Mouse (Mus musculus) forebrain, embryonic 11.5 days (tissue): ENCODE results near the gene Arhgap21. TPM values are rescaled to one million over a fixed set of nuclear protein-coding genes. Genes with fewer than 3 reads are reported as not detected.
A peak's percentile ranks its signal among the peaks of the same experiment; 100 is the strongest.

Experiments used
- ATAC-seq: fragments of 200-750 bp; cut with Nextera tagmentation; replicated peaks from 2 replicates; pipeline ENCODE4 v1.8.0; 2017; ENCODE audit warnings: moderate TSS enrichment; ENCODE audit not compliant: low FRiP score
- DNase-seq: peaks from one replicate; pipeline ENCODE4 v3.0.0-alpha.2; 2017; ENCODE audit warnings: low spot score
- H3K27ac ChIP-seq: fragments of 300-500 bp; sonication (generic); 2 replicates; pipeline ENCODE4 v1.5.1; 2014; ENCODE audit warnings: low read depth, low read length
- H3K27me3 ChIP-seq: fragments of 300-500 bp; sonication (generic); 2 replicates; pipeline ENCODE4 v1.6.1; 2014; ENCODE audit warnings: mild to moderate bottlenecking, low read length, mixed read lengths; ENCODE audit not compliant: control insufficient read depth, insufficient read depth
- H3K36me3 ChIP-seq: fragments of 300-500 bp; sonication (generic); 2 replicates; pipeline ENCODE4 v1.6.1; 2014; ENCODE audit warnings: mild to moderate bottlenecking, low read length, moderate library complexity, mixed read lengths; ENCODE audit not compliant: control insufficient read depth, insufficient read depth
- H3K4me1 ChIP-seq: fragments of 300-500 bp; sonication (generic); replicated peaks from 2 replicates; pipeline ENCODE4 v1.6.1; 2014; ENCODE audit warnings: low read length, mixed read lengths; ENCODE audit not compliant: control insufficient read depth, insufficient read depth
- H3K4me2 ChIP-seq: fragments of 300-500 bp; sonication (generic); 2 replicates; pipeline ENCODE4 v1.6.1; 2014; ENCODE audit warnings: low read depth, mild to moderate bottlenecking, low read length, moderate library complexity, mixed read lengths; ENCODE audit not compliant: severe bottlenecking
- H3K4me3 ChIP-seq: fragments of 300-500 bp; sonication (generic); 2 replicates; pipeline ENCODE4 v1.5.1; 2014; ENCODE audit warnings: low read depth, low read length
- H3K9ac ChIP-seq: fragments of 300-500 bp; sonication (generic); 2 replicates; pipeline ENCODE4 v1.6.1; 2014; ENCODE audit warnings: low read length
- H3K9me3 ChIP-seq: fragments of 300-500 bp; sonication (generic); 2 replicates; pipeline ENCODE4 v1.6.1; 2016; ENCODE audit warnings: low read length, mixed read lengths; ENCODE audit not compliant: control insufficient read depth
- WGBS: fragments of 180-500 bp; shearing (Covaris S2); extraction: QIAGEN DNeasy Blood & Tissue Kit; methylation state at CpG from one replicate; pipeline ENCODE4 v1.1.7; 2014; 5-methylcytosine and 5-hydroxymethylcytosine counted together
- polyA plus RNA-seq: library from polyadenylated mRNA; unstranded; fragments of >200 nt; fragmentation: Nextera tagmentation; extraction: Ambion mirVana; gene quantifications from 2 replicates; pipeline ENCODE4 v1.2.1, GENCODE M21; 2014

The Arhgap21 gene
- polyA plus RNA-seq, 1 experiment from 2014 or later, result 61.2 TPM

DNA sequence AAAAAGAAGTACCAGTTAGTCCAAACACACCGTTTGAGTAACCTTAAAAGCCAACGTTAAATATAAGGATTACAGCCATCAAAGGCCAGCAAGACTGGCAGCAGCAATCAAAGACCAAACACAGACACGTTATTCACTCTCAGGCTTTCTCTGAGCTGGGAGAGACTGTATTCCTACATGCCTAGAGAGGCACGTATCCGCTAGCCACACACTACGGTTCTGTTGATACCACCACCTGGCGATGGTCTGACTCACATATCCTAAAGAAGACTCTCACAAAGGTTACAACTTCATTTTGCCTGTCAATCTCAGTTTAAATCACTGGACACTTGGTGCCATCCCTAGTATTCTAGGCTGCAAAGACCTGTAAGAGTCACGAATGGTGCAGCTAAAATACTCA, 13.3 kb downstream of the Arhgap21 start:
- H3K36me3 ChIP-seq, result no peaks in the 10 kb centered on the region
- no peak overlapping the region for H3K4me3 ChIP-seq
- no peaks in the 10 kb centered on the region for H3K27me3 ChIP-seq
- WGBS, result 77% methylated on average over 8 of the region's 8 CpGs
- peaks cover 10% of the 10 kb centered on the region; the same call in 1 of the 2 replicates for H3K4me1 ChIP-seq
- ATAC-seq (no peak), DNase-seq (no peak)
- no peak overlapping the region for H3K9ac ChIP-seq
- no peak overlapping the region for H3K27ac ChIP-seq
- no peaks in the 10 kb centered on the region for H3K9me3 ChIP-seq
- H3K4me2 ChIP-seq, result no peak overlapping the region

DNA sequence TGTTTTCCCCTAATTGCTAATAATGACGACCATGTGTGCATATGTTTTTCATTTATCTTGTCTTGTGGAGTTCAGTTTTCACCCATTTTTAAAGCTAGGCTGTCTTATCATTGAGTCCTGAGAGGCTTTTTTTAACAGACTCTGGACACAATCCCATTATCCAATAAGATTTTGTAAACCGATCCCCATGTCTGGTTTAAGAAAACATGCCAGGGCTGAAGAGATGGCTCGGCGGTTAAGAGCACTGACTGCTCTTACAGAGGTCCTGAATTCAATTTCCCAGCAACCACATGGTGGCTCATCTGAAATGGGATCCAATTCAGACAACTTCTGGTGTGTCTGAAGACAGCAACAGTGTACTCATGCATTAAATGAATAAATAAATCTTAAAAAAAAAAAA, 16.0 kb downstream of the Arhgap21 start:
- Histone ChIP-seq H3K4me2 (no peak overlapping the region), H3K9ac (no peak overlapping the region), H3K27ac (no peak overlapping the region), H3K36me3 (no peaks in the 10 kb centered on the region), H3K4me1 (peaks cover 6% of the 10 kb centered on the region; the same call in 1 of the 2 replicates), H3K9me3 (no peaks in the 10 kb centered on the region), H3K27me3 (no peaks in the 10 kb centered on the region), H3K4me3 (no peak overlapping the region)
- ATAC-seq (no peak), DNase-seq (no peak)
- 67% methylated on average over 4 of the region's 4 CpGs for WGBS

DNA sequence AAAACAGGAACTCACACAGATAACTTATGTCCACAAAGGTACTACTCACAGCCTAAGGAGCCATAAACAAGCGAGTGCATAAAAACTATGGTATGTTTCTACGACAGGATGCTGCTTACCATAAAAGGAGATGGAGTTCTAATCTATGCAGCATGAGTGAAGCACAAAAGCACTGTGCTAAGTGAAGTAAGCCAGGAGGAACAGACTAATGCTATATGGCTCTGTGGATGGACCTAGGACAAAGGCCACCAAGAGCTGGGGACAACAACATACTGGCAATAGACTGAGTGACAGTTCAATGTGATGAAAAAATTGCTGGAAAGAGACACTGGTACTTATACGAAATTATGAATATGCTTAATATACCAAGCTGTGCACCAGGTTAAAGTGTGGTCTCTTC, 19.5 kb downstream of the Arhgap21 start:
- H3K9me3 ChIP-seq, result no peaks in the 10 kb centered on the region
- DNase-seq (no peak), ATAC-seq (no peak)
- WGBS, result 89% methylated on average over 3 of the region's 3 CpGs
- peaks cover 10% of the 10 kb centered on the region; the same call in 1 of the 2 replicates for H3K4me1 ChIP-seq
- H3K36me3 ChIP-seq, result no peaks in the 10 kb centered on the region
- H3K4me2 ChIP-seq, result no peak overlapping the region
- H3K4me3 ChIP-seq, result no peak overlapping the region
- H3K27ac ChIP-seq, result no peak overlapping the region
- H3K27me3 ChIP-seq, result no peaks in the 10 kb centered on the region
- H3K9ac ChIP-seq, result no peak overlapping the region

DNA sequence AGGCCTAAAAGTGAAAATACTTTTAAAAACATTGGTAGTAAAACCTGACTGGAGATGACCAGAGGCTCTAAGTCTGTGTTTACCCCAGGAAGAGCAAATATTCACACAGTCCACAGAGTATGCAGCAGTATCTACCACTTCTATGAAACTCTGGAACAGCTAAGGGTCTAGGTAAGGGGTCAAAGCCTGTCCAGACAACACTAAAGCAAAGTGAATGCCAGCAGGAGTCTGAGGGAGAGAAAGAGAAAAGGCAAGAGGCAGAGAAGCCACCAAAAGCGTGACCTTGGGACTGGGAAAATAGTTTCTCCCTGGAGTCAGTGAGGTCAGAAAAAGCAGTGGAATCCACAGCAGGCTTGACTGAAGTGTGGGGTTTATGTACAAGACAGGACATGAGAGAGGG, 21.6 kb downstream of the Arhgap21 start:
- Histone ChIP-seq H3K27me3 (no peaks in the 10 kb centered on the region), H3K36me3 (no peaks in the 10 kb centered on the region), H3K4me2 (no peak overlapping the region), H3K4me1 (peaks cover 12% of the 10 kb centered on the region), H3K9me3 (no peaks in the 10 kb centered on the region), H3K27ac (no peak overlapping the region), H3K4me3 (no peak overlapping the region), H3K9ac (no peak overlapping the region)
- 87% methylated on average over 1 of the region's 1 CpGs for WGBS
- no peak for DNase-seq
- ATAC-seq, result no peak

DNA sequence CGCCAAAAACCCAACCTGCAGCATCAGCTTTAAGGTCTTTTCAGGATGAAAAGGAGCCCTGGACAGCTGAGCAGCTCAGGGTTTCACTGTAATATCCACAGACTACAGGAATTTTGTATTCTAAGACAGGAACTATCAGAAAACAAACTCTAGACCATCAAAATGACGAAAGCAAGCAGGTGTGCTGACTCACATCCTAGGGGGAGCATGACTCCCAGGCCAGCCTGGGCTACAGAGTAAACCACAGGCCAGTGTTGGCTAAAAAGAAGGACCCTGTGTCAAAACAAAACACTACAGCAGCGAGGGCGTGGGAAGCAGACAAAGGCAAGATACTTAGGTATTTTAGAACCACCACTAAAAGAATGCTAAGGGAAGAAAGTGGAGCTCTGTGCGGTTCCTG, 23.1 kb downstream of the Arhgap21 start:
- Histone ChIP-seq H3K9me3 (no peaks in the 10 kb centered on the region), H3K4me3 (no peak overlapping the region), H3K27ac (peak overlapping the region; percentile 69; the same call in 1 of the 2 replicates), H3K4me2 (no peak overlapping the region), H3K36me3 (no peaks in the 10 kb centered on the region), H3K9ac (no peak overlapping the region), H3K27me3 (no peaks in the 10 kb centered on the region), H3K4me1 (peaks cover 12% of the 10 kb centered on the region)
- 92% methylated on average over 5 of the region's 5 CpGs for WGBS
- ATAC-seq (no peak), DNase-seq (no peak)

DNA sequence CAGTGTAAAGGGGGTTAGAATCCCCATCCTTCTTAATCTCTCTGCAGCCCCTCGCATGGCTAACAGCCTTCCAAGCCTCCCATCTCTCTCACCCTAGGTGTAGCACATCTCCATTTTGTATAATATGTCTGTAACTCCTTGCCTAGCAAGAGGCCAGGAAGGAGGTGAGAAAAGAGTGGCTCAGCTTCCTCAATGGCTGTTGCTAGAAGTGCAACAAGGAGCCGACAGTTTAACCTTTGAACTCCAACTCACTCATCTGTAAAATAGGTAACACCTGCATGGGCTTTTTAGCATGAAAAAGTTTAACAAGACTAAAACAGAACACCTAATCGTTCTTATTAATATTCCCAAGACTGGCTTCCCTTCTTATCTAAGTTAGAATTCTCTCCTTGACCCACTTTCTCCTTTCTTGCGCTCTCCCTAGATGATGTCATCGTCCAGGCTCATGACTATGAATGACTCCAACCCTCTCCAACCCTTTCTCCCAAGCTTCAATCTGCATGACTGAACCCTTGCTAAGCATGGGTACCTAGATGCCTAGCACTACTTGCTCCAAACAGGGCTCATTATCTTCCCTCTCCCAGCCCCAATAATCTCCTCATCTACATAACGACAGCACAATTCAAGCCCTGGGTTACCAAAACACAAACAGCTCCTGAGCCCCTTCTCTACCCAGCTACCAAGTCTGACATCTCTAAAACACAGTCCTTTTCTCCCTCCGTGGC, 24.8 kb downstream of the Arhgap21 start:
- no peak overlapping the region for H3K4me3 ChIP-seq
- no peaks in the 10 kb centered on the region for H3K9me3 ChIP-seq
- no peaks in the 10 kb centered on the region for H3K27me3 ChIP-seq
- no peak for DNase-seq
- no peaks in the 10 kb centered on the region for H3K36me3 ChIP-seq
- 16% methylated on average over 7 of the region's 7 CpGs for WGBS
- peak; percentile 90 for ATAC-seq
- H3K27ac ChIP-seq, result peak overlapping the region; percentile 71
- no peak overlapping the region; the same call in 1 of the 2 replicates for H3K4me2 ChIP-seq
- H3K4me1 ChIP-seq, result peaks cover 12% of the 10 kb centered on the region
- H3K9ac ChIP-seq, result no peak overlapping the region

DNA sequence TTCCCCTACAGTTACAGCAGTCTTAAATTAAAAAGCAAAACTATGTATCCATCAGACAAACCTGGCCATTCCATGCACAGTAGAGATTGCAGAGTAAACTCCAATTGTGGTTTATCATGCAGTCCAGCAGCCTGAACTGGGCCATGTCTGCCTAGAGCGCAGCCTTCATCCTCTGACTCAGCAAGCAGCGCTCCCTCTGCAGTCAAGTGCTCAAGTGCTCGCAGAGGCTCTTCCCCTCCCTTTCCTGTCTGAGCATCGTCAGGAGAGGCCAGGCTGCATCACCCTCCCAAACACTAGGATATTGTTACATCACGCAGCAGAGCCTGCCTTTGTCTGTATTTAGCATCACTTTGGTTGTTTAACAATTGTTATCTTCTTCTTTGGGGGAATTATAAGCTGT, 25.5 kb downstream of the Arhgap21 start:
- H3K36me3 ChIP-seq, result no peaks in the 10 kb centered on the region
- no peak overlapping the region for H3K4me3 ChIP-seq
- no peaks in the 10 kb centered on the region for H3K27me3 ChIP-seq
- 10% methylated on average over 5 of the region's 5 CpGs for WGBS
- DNase-seq (peak; percentile 71), ATAC-seq (peak; percentile 82)
- H3K27ac ChIP-seq, result peak overlapping the region; percentile 71
- peaks cover 12% of the 10 kb centered on the region for H3K4me1 ChIP-seq
- no peaks in the 10 kb centered on the region for H3K9me3 ChIP-seq
- no peak overlapping the region for H3K4me2 ChIP-seq
- H3K9ac ChIP-seq, result no peak overlapping the region

DNA sequence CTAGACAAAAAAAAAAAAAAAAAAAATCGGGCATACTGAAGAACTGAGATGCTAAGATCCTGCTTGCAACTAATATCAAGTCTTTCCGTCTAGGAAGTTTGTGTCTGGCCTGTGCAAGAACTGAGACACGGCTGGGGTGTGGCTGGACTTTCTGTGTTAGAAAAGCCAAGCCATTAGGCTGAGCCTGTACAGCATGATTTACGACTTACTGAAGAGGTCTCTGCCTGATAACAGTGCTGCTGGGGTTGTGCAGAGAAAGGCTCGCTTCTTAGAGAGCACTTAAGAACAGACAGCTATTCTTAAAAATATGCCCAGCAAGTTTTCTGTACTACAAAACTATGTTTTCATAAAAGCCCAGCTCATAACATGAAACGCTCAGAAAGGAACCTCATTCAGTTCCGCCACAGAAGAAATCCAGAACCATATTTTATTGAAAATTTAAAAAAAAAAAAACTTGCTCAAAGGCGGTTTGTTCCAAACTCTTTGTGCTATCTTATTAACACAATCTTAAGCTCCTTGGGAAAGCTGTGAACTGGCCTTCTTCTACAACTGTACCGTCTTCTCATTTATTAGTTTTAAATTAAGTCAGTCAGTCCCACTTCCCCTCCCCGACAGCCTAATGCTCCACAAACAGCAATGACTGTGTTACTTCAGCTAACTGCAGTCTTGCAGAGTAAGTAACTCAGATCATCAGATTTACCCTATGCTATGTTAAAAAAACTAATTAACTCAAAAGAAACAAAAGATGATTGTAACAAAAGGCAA, 26.1 kb downstream of the Arhgap21 start:
- Histone ChIP-seq H3K4me2 (no peak overlapping the region), H3K27me3 (no peaks in the 10 kb centered on the region), H3K4me3 (no peak overlapping the region), H3K9me3 (no peaks in the 10 kb centered on the region), H3K4me1 (peaks cover 12% of the 10 kb centered on the region), H3K36me3 (no peaks in the 10 kb centered on the region), H3K9ac (no peak overlapping the region), H3K27ac (0 out of 2 replicates have a peak overlapping the region, but pooled peaks have one; percentile 2)
- 61% methylated on average over 10 of the region's 10 CpGs for WGBS
- DNase-seq, result no peak
- no peak for ATAC-seq
